Mouse (Mus musculus) neural tube, embryonic 14.5 days (tissue): ENCODE results near the gene Tsen34. TPM values are rescaled to one million over a fixed set of nuclear protein-coding genes. Genes with fewer than 3 reads are reported as not detected.
A peak's percentile ranks its signal among the peaks of the same experiment; 100 is the strongest.
"Not testable (repeated sequence)": the region's sequence is repeated elsewhere in the genome, so short reads cannot be mapped to it uniquely, and the experiment has no call there.

Experiments
- ATAC-seq: fragments of 200-750 bp; cut with Nextera tagmentation; 2 replicates; pipeline ENCODE4 v1.8.0; 2017; ENCODE audit warnings: low read depth, mild to moderate bottlenecking, moderate TSS enrichment, moderate library complexity
- H3K27ac ChIP-seq: fragments of 300-500 bp; sonication (generic); 2 replicates; pipeline ENCODE4 v1.5.1; 2014; ENCODE audit warnings: low read depth, mild to moderate bottlenecking, control low read depth, low read length, moderate library complexity, mixed read lengths
- H3K27me3 ChIP-seq: fragments of 300-500 bp; sonication (generic); 2 replicates; pipeline ENCODE4 v1.6.1; 2014; ENCODE audit warnings: low read length; ENCODE audit not compliant: control insufficient read depth, insufficient read depth
- H3K36me3 ChIP-seq: fragments of 300-500 bp; sonication (generic); 2 replicates; pipeline ENCODE4 v1.6.1; 2014; ENCODE audit warnings: low read length, mixed read lengths; ENCODE audit not compliant: control insufficient read depth, insufficient read depth
- H3K4me1 ChIP-seq: fragments of 300-500 bp; sonication (generic); 2 replicates; pipeline ENCODE4 v1.6.1; 2014; ENCODE audit warnings: low read length; ENCODE audit not compliant: control insufficient read depth, insufficient read depth
- H3K4me2 ChIP-seq: fragments of 300-500 bp; sonication (generic); 2 replicates; pipeline ENCODE4 v1.6.1; 2014; ENCODE audit warnings: mild to moderate bottlenecking, low read depth, low read length, control low read depth
- H3K4me3 ChIP-seq: fragments of 300-500 bp; sonication (generic); 2 replicates; pipeline ENCODE4 v1.5.1; 2014; ENCODE audit warnings: low read depth, low read length, control low read depth, mixed read lengths
- H3K9ac ChIP-seq: fragments of 300-500 bp; sonication (generic); replicated peaks from 2 replicates; pipeline ENCODE4 v1.6.1; 2014; ENCODE audit warnings: low read depth, mild to moderate bottlenecking, control low read depth, low read length, mixed read lengths
- H3K9me3 ChIP-seq: fragments of 300-500 bp; sonication (generic); 2 replicates; pipeline ENCODE4 v1.6.1; 2016; ENCODE audit warnings: low read length; ENCODE audit not compliant: control insufficient read depth
- WGBS: fragments of 180-500 bp; shearing (Covaris S2); extraction: QIAGEN DNeasy Blood & Tissue Kit; methylation state at CpG from one replicate; pipeline ENCODE4 v1.1.7; 2014; 5-methylcytosine and 5-hydroxymethylcytosine counted together
- polyA plus RNA-seq: library from polyadenylated mRNA; unstranded; fragments of >200 nt; fragmentation: Nextera tagmentation; extraction: Ambion mirVana; gene quantifications from 2 replicates; pipeline ENCODE4 v1.2.1, GENCODE M21; 2014

Tsen34 gene
- polyA plus RNA-seq, 1 experiment from 2014 or later: 255 TPM

DNA sequence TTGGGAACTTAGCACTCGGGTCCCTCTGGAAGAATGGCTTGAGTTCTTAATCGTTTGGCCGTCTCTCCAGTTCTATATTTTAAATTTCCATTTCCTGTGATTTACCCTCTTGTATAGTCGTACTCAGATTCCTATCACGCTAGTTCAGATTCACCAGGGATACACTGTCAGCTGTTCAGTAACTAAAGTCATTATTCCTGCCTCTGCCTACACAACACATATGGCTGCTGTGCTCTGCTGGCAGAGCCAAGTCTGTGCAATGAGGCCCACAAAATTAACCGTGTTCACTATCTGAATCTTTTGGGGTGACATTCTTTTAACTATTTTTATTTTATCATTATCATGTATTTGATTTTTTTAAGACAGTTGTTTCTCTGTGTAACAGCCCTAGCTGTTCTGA, 5.8 kb downstream of the Tsen34 start:
- H3K4me1 ChIP-seq: peaks cover 5% of the 10 kb centered on the region; the same call in 1 of the 2 replicates
- no peak overlapping the region for H3K27ac ChIP-seq
- no peak overlapping the region for H3K4me2 ChIP-seq
- no peaks in the 10 kb centered on the region for H3K9me3 ChIP-seq
- H3K36me3 ChIP-seq: peaks cover 13% of the 10 kb centered on the region
- H3K4me3 ChIP-seq: no peak overlapping the region
- H3K27me3 ChIP-seq: no peaks in the 10 kb centered on the region
- WGBS: 91% methylated on average over 6 of the region's 6 CpGs
- H3K9ac ChIP-seq: no peak overlapping the region
- no peak for ATAC-seq

DNA sequence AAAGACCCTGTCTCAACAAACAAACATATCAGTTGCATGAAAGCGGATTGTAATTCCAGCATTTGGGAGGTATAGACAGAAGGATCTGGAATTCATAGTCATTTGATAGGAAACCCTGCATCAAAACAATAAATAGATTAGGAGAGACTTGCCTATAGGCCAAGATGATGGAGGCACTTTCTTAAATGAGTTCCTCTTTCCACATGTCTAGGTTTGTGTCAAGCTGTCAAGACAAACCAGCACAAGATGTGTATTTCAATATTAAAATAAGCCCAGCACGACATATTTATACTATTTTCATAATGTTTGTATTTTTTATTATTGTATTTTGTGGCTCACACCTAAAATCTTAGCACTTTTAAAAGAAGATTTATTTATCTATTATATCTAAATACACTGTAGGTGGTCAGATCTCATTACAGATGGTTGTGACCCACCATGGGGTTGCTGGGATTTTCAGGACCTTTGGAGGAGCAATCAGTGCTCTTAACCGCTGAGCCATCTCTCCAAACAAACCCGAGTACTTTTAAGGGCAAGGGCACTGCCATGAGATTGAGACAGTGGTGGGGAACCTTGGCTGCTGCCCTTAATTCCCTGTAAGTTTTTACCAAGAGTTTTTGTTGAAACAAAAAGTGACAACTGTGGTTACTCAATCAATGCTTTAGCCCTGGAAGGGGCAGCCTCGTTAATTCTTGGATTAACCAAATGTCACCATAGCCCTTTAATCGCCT, 10.7 kb downstream of the Tsen34 start:
- peaks cover 27% of the 10 kb centered on the region for H3K36me3 ChIP-seq
- H3K4me1 ChIP-seq: peaks cover 20% of the 10 kb centered on the region
- H3K9me3 ChIP-seq: no peaks in the 10 kb centered on the region
- WGBS: 22% methylated on average over 6 of the region's 6 CpGs
- H3K27me3 ChIP-seq: no peaks in the 10 kb centered on the region
- H3K4me3 ChIP-seq: peak overlapping the region; percentile 69
- H3K27ac ChIP-seq: peak overlapping the region; percentile 93
- peak overlapping the region; percentile 96 for H3K4me2 ChIP-seq
- ATAC-seq: peak; percentile 49
- H3K9ac ChIP-seq: peak overlapping the region; percentile 75

GRCm38 (mm10) chr7:3703879-3704441, 11.3 kb downstream of the Tsen34 start, which contains the start of gene Rps9:
Gene Rps9, plus strand, starts transcription at chr7:3703993.
- Histone ChIP-seq H3K9ac (peak within 1 kb of the TSS; percentile 75), H3K36me3 (peaks cover 29% of the 10 kb centered on the region), H3K4me2 (peak within 1 kb of the TSS; percentile 96), H3K27me3 (no peaks in the 10 kb centered on the region), H3K4me3 (peak within 1 kb of the TSS; percentile 69), H3K27ac (peak within 1 kb of the TSS; percentile 93), H3K4me1 (peaks cover 20% of the 10 kb centered on the region), H3K9me3 (no peaks in the 10 kb centered on the region)
- 1% methylated on average over 42 of the region's 42 CpGs for WGBS
- peak; percentile 96 for ATAC-seq

DNA sequence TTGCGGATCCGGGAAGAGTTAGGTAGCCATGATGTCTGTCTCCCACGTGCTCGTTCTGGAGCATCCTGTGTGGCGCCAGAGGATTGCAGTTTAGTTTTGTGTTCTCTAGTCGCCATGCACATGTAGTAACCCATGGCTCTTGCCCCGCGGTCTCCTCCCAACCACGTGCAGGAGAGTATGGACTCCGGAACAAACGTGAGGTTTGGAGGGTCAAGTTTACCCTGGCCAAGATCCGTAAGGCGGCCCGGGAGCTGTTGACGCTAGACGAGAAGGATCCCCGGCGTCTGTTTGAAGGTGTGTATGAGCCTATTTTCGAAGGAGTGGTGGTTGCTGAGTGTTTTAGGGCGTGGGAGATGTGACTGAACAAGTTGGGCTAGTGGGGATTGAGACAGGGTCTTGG, 11.8 kb downstream of the Tsen34 start:
- Histone ChIP-seq H3K27ac (peak overlapping the region; percentile 93), H3K4me3 (peak overlapping the region; percentile 69), H3K9me3 (no peaks in the 10 kb centered on the region), H3K4me1 (peaks cover 20% of the 10 kb centered on the region), H3K36me3 (peaks cover 29% of the 10 kb centered on the region), H3K4me2 (peak overlapping the region; percentile 96), H3K9ac (peak overlapping the region; percentile 75), H3K27me3 (no peaks in the 10 kb centered on the region)
- ATAC-seq: peak; percentile 65
- 1% methylated on average over 20 of the region's 20 CpGs for WGBS

DNA sequence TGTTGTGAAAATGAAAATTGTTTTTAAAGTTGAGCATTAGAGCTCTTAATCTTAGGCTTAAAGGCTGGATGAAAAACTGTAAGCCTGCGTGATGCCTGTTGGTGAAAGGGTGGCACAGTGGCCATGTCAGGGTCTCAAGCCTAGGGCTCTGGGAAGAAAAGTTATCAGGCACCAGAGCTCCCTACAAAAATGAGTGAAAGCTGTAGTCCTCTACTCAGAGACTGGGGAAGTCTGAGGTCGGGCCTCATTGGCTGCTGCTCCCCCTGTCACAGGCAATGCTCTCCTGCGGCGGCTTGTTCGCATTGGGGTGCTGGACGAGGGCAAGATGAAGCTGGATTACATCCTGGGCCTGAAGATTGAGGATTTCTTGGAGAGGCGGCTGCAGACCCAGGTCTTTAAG, 12.8 kb downstream of the Tsen34 start:
- Histone ChIP-seq H3K4me1 (peaks cover 20% of the 10 kb centered on the region), H3K36me3 (peaks cover 24% of the 10 kb centered on the region), H3K9ac (peak overlapping the region; percentile 75), H3K4me3 (peak overlapping the region; percentile 69), H3K4me2 (peak overlapping the region; percentile 96)
- ATAC-seq, H3K27ac ChIP-seq, H3K9me3 ChIP-seq, H3K27me3 ChIP-seq: not testable (repeated sequence)
- WGBS: 2% methylated on average over 6 of the region's 7 CpGs

GRCm38 (mm10) chr7:3705911-3706310, 13.2 kb downstream of the Tsen34 start:
- Histone ChIP-seq H3K4me3 (peak overlapping the region; percentile 69), H3K27me3 (no peaks in the 10 kb centered on the region), H3K9ac (peak overlapping the region; percentile 75), H3K4me2 (peak overlapping the region; percentile 96), H3K27ac (no peak overlapping the region), H3K36me3 (peaks cover 24% of the 10 kb centered on the region), H3K4me1 (peaks cover 20% of the 10 kb centered on the region), H3K9me3 (no peaks in the 10 kb centered on the region)
- ATAC-seq: no peak
- 33% methylated on average over 6 of the region's 6 CpGs for WGBS

DNA sequence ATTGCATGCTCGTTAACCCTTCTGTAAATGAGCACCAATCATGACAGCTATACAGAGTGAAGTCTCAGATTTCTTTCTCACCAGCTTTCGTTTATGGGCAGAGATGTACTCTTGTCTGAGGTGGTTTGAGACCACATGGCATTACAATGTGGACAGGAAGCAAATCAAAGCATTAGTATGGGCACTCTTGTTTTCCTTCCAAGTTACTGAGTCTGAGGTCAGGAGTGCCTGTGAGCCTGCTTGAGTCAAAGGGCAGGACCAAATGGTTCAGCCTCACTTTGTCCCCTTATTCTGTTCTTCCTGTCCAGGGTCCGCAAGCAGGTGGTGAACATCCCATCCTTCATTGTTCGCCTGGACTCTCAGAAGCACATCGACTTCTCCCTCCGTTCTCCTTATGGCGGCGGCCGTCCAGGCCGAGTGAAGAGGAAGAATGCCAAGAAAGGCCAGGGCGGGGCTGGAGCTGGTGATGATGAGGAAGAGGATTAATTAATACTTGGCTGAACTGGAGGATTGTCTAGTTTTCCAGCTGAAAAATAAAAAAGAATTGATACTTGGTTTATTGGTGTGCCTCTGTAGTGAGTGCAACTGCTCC, 13.8 kb downstream of the Tsen34 start:
- ATAC-seq: no peak
- H3K4me1 ChIP-seq: peaks cover 20% of the 10 kb centered on the region
- H3K27me3 ChIP-seq: no peaks in the 10 kb centered on the region
- 54% methylated on average over 11 of the region's 11 CpGs for WGBS
- no peak overlapping the region for H3K9ac ChIP-seq
- peak overlapping the region; percentile 96 for H3K4me2 ChIP-seq
- H3K9me3 ChIP-seq: no peaks in the 10 kb centered on the region
- peak overlapping the region; percentile 69; the same call in 1 of the 2 replicates for H3K4me3 ChIP-seq
- H3K36me3 ChIP-seq: peaks cover 20% of the 10 kb centered on the region
- no peak overlapping the region for H3K27ac ChIP-seq

GRCm38 (mm10) chr7:3707027-3707426, 14.4 kb downstream of the Tsen34 start:
- ATAC-seq: no peak
- H3K9me3 ChIP-seq: no peaks in the 10 kb centered on the region
- peaks cover 20% of the 10 kb centered on the region for H3K36me3 ChIP-seq
- H3K4me3 ChIP-seq: no peak overlapping the region
- no peaks in the 10 kb centered on the region for H3K27me3 ChIP-seq
- H3K4me1 ChIP-seq: peaks cover 20% of the 10 kb centered on the region
- H3K9ac ChIP-seq: no peak overlapping the region
- WGBS: 63% methylated on average over 4 of the region's 4 CpGs
- H3K4me2 ChIP-seq: no peak overlapping the region
- H3K27ac ChIP-seq: no peak overlapping the region
